Mouse (Mus musculus) kidney, postnatal 0 days (tissue): ENCODE results near the gene Lsm12. TPM values are rescaled to one million over a fixed set of nuclear protein-coding genes. Genes with fewer than 3 reads are reported as not detected.

ENCODE experiments used
- ATAC-seq: fragments of 200-750 bp; cut with Nextera tagmentation; replicated peaks from 2 replicates; pipeline ENCODE4 v1.8.0; 2017; ENCODE audit warnings: low read depth, moderate number of reproducible peaks, moderate TSS enrichment, moderate library complexity; ENCODE audit not compliant: low FRiP score
- DNase-seq: peaks from one replicate; pipeline ENCODE4 v3.0.0-alpha.2; 2016; ENCODE audit warnings: low spot score
- H3K27ac ChIP-seq: fragments of 300-500 bp; sonication (generic); 2 replicates; pipeline ENCODE4 v1.5.1; 2014; ENCODE audit warnings: mild to moderate bottlenecking
- H3K27me3 ChIP-seq: fragments of 300-500 bp; sonication (generic); 2 replicates; pipeline ENCODE4 v1.6.1; 2014; ENCODE audit warnings: low read length, mixed read lengths; ENCODE audit not compliant: insufficient read depth
- H3K36me3 ChIP-seq: fragments of 300-500 bp; sonication (generic); 2 replicates; pipeline ENCODE4 v1.6.1; 2014; ENCODE audit warnings: low read length, mixed read lengths; ENCODE audit not compliant: insufficient read depth
- H3K4me1 ChIP-seq: fragments of 300-500 bp; sonication (generic); replicated peaks from 2 replicates; pipeline ENCODE4 v1.6.1; 2014; ENCODE audit warnings: antibody characterized with exemption, low read length, mixed read lengths; ENCODE audit not compliant: insufficient read depth
- H3K4me2 ChIP-seq: fragments of 300-500 bp; sonication (generic); 2 replicates; pipeline ENCODE4 v1.6.1; 2014; ENCODE audit warnings: mild to moderate bottlenecking, low read length, moderate library complexity, mixed read lengths
- H3K4me3 ChIP-seq: fragments of 300-500 bp; sonication (generic); replicated peaks from 2 replicates; pipeline ENCODE4 v1.5.1; 2014; ENCODE audit warnings: low read depth, low read length
- H3K9ac ChIP-seq: fragments of 300-500 bp; sonication (generic); 2 replicates; pipeline ENCODE4 v1.6.1; 2014; ENCODE audit warnings: low read depth, low read length
- H3K9me3 ChIP-seq: fragments of 300-500 bp; sonication (generic); replicated peaks from 2 replicates; pipeline ENCODE4 v1.6.1; 2016; ENCODE audit warnings: low read length, inconsistent platforms, mixed read lengths
- CTCF ChIP-seq: IDR thresholded peaks from 2 replicates; pipeline ENCODE4 v1.5.1; 2016; ENCODE audit warnings: antibody characterized with exemption, low read depth, mild to moderate bottlenecking, moderate library complexity
- WGBS: fragments of 180-500 bp; shearing (Covaris S2); extraction: QIAGEN DNeasy Blood & Tissue Kit; methylation state at CpG from one replicate; pipeline ENCODE4 v1.1.7; 2014; 5-methylcytosine and 5-hydroxymethylcytosine counted together
- polyA plus RNA-seq: library from polyadenylated mRNA; unstranded; fragments of >200 nt; fragmentation: Nextera tagmentation; extraction: Ambion mirVana; gene quantifications from 2 replicates; pipeline ENCODE4 v1.2.1, GENCODE M21; 2015

The Lsm12 gene
- polyA plus RNA-seq, 1 experiment from 2014 or later: 123 TPM

GRCm38 (mm10) chr11:102221243-102221953 lies 36.3 kb upstream of the Lsm12 start:
- ATAC-seq: no peak
- WGBS: 77% methylated on average over 8 of the region's 8 CpGs
- no peak for TF ChIP-seq CTCF

GRCm38 (mm10) chr11:102220451-102220850 lies 35.4 kb upstream of the Lsm12 start:
- no peak for DNase-seq
- H3K36me3 ChIP-seq: 0 out of 2 replicates have a peak, but pooled peaks cover 9% of the 10 kb centered on the region
- TF ChIP-seq CTCF: no peak
- H3K4me3 ChIP-seq: no peak overlapping the region
- H3K4me2 ChIP-seq: no peak overlapping the region
- no peaks in the 10 kb centered on the region for H3K9me3 ChIP-seq
- H3K4me1 ChIP-seq: peaks cover 70% of the 10 kb centered on the region
- no peak overlapping the region for H3K27ac ChIP-seq
- H3K9ac ChIP-seq: no peak overlapping the region
- ATAC-seq: no peak
- no peaks in the 10 kb centered on the region for H3K27me3 ChIP-seq
- 65% methylated on average over 6 of the region's 6 CpGs for WGBS

More at GRCm38 (mm10) chr11:102221243-102221953, 36.3 kb upstream of the Lsm12 start:
- H3K4me3 ChIP-seq: no peak overlapping the region
- H3K9ac ChIP-seq: no peak overlapping the region
- 0 out of 2 replicates have a peak overlapping the region, but pooled peaks have one; percentile 8 for H3K27ac ChIP-seq
- no peaks in the 10 kb centered on the region for H3K9me3 ChIP-seq
- H3K4me1 ChIP-seq: peaks cover 61% of the 10 kb centered on the region
- H3K27me3 ChIP-seq: no peaks in the 10 kb centered on the region
- no peak for DNase-seq
- H3K36me3 ChIP-seq: 0 out of 2 replicates have a peak, but pooled peaks cover 9% of the 10 kb centered on the region
- H3K4me2 ChIP-seq: no peak overlapping the region

- DNase-seq: no peak
- Histone ChIP-seq H3K27me3 (no peaks in the 10 kb centered on the region), H3K4me3 (no peak overlapping the region), H3K9ac (no peak overlapping the region), H3K9me3 (no peaks in the 10 kb centered on the region), H3K36me3 (0 out of 2 replicates have a peak, but pooled peaks cover 9% of the 10 kb centered on the region), H3K4me2 (no peak overlapping the region), H3K4me1 (peaks cover 72% of the 10 kb centered on the region), H3K27ac (no peak overlapping the region)
- TF ChIP-seq CTCF: no peak
- no peak for ATAC-seq
- 58% methylated on average over 4 of the region's 4 CpGs for WGBS
These were observed 34.9 kb upstream of the Lsm12 start for GRCm38 (mm10) chr11:102219994-102220346.

- no peak for ATAC-seq
- 57% methylated on average over 14 of the region's 14 CpGs for WGBS
- Histone ChIP-seq H3K4me1 (peaks cover 74% of the 10 kb centered on the region), H3K9ac (0 out of 2 replicates have a peak overlapping the region, but pooled peaks have one; percentile 25), H3K27me3 (no peaks in the 10 kb centered on the region), H3K9me3 (no peaks in the 10 kb centered on the region), H3K4me3 (peak overlapping the region; percentile 16; the same call in 1 of the 2 replicates), H3K36me3 (0 out of 2 replicates have a peak, but pooled peaks cover 9% of the 10 kb centered on the region), H3K4me2 (peak overlapping the region; percentile 50), H3K27ac (peak overlapping the region; percentile 82)
- no peak for TF ChIP-seq CTCF
- no peak for DNase-seq
These were observed 34.3 kb upstream of the Lsm12 start for GRCm38 (mm10) chr11:102219247-102219993.

- Histone ChIP-seq H3K4me1 (peaks cover 78% of the 10 kb centered on the region), H3K27me3 (no peaks in the 10 kb centered on the region), H3K4me2 (peak overlapping the region; percentile 50), H3K9me3 (no peaks in the 10 kb centered on the region), H3K4me3 (peak overlapping the region; percentile 16), H3K27ac (peak overlapping the region; percentile 82), H3K9ac (0 out of 2 replicates have a peak overlapping the region, but pooled peaks have one; percentile 25), H3K36me3 (0 out of 2 replicates have a peak, but pooled peaks cover 9% of the 10 kb centered on the region)
- WGBS: 0% methylated on average over 10 of the region's 10 CpGs
- peak; percentile 86 for ATAC-seq
- TF ChIP-seq CTCF: no peak; the same call in 1 of the 2 replicates
- DNase-seq: peak; percentile 98
These were observed 33.7 kb upstream of the Lsm12 start for GRCm38 (mm10) chr11:102218783-102219182.

- no peak for TF ChIP-seq CTCF
- Histone ChIP-seq H3K9me3 (no peaks in the 10 kb centered on the region), H3K4me1 (peaks cover 78% of the 10 kb centered on the region), H3K27ac (peak overlapping the region; percentile 82), H3K36me3 (0 out of 2 replicates have a peak, but pooled peaks cover 9% of the 10 kb centered on the region), H3K27me3 (no peaks in the 10 kb centered on the region), H3K4me3 (peak overlapping the region; percentile 16), H3K4me2 (peak overlapping the region; percentile 50), H3K9ac (0 out of 2 replicates have a peak overlapping the region, but pooled peaks have one; percentile 13)
- no peak for DNase-seq
- no peak for ATAC-seq
- WGBS: 58% methylated on average over 7 of the region's 7 CpGs
These were observed 32.9 kb upstream of the Lsm12 start for GRCm38 (mm10) chr11:102217876-102218430.
